Mouse (Mus musculus): ENCODE data around the gene Rnaset2b.
"Not testable (repeated sequence)": the region's sequence is repeated elsewhere in the genome, so short reads cannot be mapped to it uniquely, and the experiment has no call there.

DNA sequence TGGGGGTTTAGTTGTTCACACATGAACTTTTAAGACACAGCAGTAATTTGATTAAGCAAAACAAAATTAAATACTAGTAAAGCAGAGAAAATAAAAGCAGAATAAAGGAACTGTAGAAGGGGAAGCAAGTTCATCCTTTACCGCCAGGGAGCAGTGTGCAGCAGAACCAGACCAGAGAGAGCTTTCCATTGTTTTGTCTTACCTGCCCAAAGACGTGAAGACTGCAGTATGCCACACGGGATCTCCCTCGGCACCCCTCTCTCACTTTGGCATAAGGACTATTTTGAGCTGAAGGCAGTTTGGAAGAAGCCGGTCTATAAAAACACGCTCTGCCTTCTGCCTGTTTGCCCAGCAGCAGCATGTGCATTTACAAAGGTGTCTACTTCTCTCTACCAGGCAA lies 5.1 kb upstream of the Rnaset2b start:
- not testable (repeated sequence) for TF ChIP-seq EP300 (IDR thresholded peaks at IDR 0.05)
- TF ChIP-seq CTCF (IDR thresholded peaks at IDR 0.05) = peak; percentile 63

All from lung, postnatal 0 days (tissue).